Mouse (Mus musculus): ENCODE measurements around the gene Gm28308. TPM values are rescaled to one million over a fixed set of nuclear protein-coding genes. Genes with fewer than 3 reads are reported as not detected.

Gm28308 gene
- total and polyA plus RNA-seq, 3 experiments = not detected

DNA sequence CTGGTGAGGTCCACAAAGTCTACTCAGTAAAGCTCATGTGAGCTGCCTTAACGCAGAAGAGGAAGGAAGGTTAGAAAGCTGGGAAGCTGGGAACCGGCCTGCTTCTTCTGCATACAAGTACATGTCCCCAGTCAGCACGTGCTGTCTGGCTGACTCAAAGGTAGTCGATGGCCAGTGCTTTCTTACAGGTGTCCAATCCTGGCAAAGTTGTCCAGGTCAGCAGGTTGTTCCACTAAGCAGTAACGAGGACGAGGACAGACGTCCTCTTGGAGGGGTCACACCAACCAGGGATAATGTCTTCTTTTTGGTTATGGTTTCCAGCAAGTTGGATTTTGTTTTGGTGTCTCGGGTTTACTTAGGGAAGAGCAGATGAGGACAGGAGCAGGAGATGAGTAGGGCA lies 23.2 kb downstream of the Gm28308 start:
- H3K79me2 ChIP-seq (replicated peaks; ENCODE audit: control insufficient read depth, extremely low read depth, insufficient read depth, poor library complexity, severe bottlenecking) = no peaks in the 10 kb centered on the region
- H3K9ac ChIP-seq (ENCODE audit: insufficient read depth, low read depth) = no peak overlapping the region
- H3K4me1 ChIP-seq (ENCODE audit: control insufficient read depth in 1 of 2, insufficient read depth in 2 of 2) = peaks cover 0 to 13% of the 10 kb centered on the region in 2 experiments; a peak in 2 of 4 replicates
- H3K4me3 ChIP-seq (replicated peaks in 1 of 3; ENCODE audit: low read depth in 2 of 3, low read length in 2 of 3, poor library complexity in 1 of 3) = no peak overlapping the region
- H3K36me3 ChIP-seq (replicated peaks in 1 of 2; ENCODE audit: control insufficient read depth in 1 of 2, insufficient read depth in 1 of 2, low read length in 1 of 2) = peaks cover 0 to 2% of the 10 kb centered on the region in 2 experiments
- no peak for TF ChIP-seq ZNF384 (IDR thresholded peaks at IDR 0.05; ENCODE audit: low read depth, low read length)
- no peak for TF ChIP-seq POLR2AphosphoS2 (IDR thresholded peaks at IDR 0.05; ENCODE audit: low read depth, low read length)
- no peak for TF ChIP-seq BHLHE40 (IDR thresholded peaks at IDR 0.05; ENCODE audit: low read depth, low read length)
- H3K27ac ChIP-seq (ENCODE audit: insufficient read depth, low read depth) = no peak overlapping the region
- peaks cover 5% of the 10 kb centered on the region for H3K9me3 ChIP-seq (replicated peaks; ENCODE audit: low read length)
- in situ Hi-C loops (cut with MboI; ENCODE audit: low pct_ligation_motif_present, low pct_unique_long_range_greater_than_20kb, low sequenced_read_pairs) (no loop called here), dilution Hi-C loops (cut with MboI; ENCODE audit: extremely low pct_ligation_motif_present, extremely low pct_unique_long_range_greater_than_20kb, low sequenced_read_pairs) (no loop called here)
- H3K27me3 ChIP-seq (replicated peaks) = no peaks in the 10 kb centered on the region
- no peak for DNase-seq (ENCODE audit: extremely low read depth)
- no peak overlapping the region for H3K4me2 ChIP-seq (ENCODE audit: insufficient read depth, low read depth, poor library complexity, severe bottlenecking)

DNA sequence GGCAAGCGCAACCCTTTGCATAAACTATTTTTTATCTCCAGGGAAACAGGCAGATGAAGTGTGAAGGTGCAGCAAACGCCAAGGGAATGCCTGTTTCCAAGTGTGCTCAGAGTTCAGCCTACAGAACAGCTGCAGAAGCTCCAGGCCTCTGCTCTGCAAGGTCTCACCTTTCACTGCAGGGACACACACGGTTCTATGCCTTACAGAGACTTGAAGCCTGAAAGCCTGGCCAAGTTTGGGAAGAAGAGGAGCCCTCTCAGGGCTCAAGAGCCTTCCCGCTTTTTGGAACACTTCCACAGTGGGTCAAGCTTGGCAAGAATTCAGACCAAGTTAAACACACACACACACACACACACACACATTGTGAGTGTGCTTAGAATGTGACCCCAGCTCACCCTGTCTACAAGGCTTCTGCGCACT lies 24.0 kb downstream of the Gm28308 start:
- Histone ChIP-seq H3K9me3 (replicated peaks; ENCODE audit: low read length) (peaks cover 5% of the 10 kb centered on the region), H3K9ac (ENCODE audit: insufficient read depth, low read depth) (no peak overlapping the region), H3K27ac (ENCODE audit: insufficient read depth, low read depth) (no peak overlapping the region), H3K4me3 (replicated peaks in 1 of 3; ENCODE audit: low read depth in 2 of 3, low read length in 2 of 3, poor library complexity in 1 of 3) (no peak overlapping the region), H3K27me3 (replicated peaks) (no peaks in the 10 kb centered on the region), H3K79me2 (replicated peaks; ENCODE audit: control insufficient read depth, extremely low read depth, insufficient read depth, poor library complexity, severe bottlenecking) (no peaks in the 10 kb centered on the region), H3K36me3 (replicated peaks in 1 of 2; ENCODE audit: control insufficient read depth in 1 of 2, insufficient read depth in 1 of 2, low read length in 1 of 2) (peaks cover 0 to 2% of the 10 kb centered on the region in 2 experiments), H3K4me2 (ENCODE audit: insufficient read depth, low read depth, poor library complexity, severe bottlenecking) (no peak overlapping the region), H3K4me1 (ENCODE audit: control insufficient read depth in 1 of 2, insufficient read depth in 2 of 2) (peaks cover 0 to 13% of the 10 kb centered on the region in 2 experiments; a peak in 2 of 4 replicates)
- in situ Hi-C loops (cut with MboI; ENCODE audit: low pct_ligation_motif_present, low pct_unique_long_range_greater_than_20kb, low sequenced_read_pairs) = no loop called here
- no peak for DNase-seq (ENCODE audit: extremely low read depth)
- dilution Hi-C loops (cut with MboI; ENCODE audit: extremely low pct_ligation_motif_present, extremely low pct_unique_long_range_greater_than_20kb, low sequenced_read_pairs) = no loop called here
- TF ChIP-seq MYC (IDR thresholded peaks at IDR 0.05; ENCODE audit: low read depth, low read length) = no peak
- no peak for TF ChIP-seq MAFK (IDR thresholded peaks at IDR 0.05; ENCODE audit: insufficient replicate concordance, low read length)
- no peak for TF ChIP-seq CTCF (conservative IDR thresholded peaks at IDR 0.05 in 1 of 2, IDR thresholded peaks at IDR 0.05 in 1 of 2; ENCODE audit: low read depth in 2 of 2, low read length in 2 of 2)
- no peak for TF ChIP-seq USF1 (IDR thresholded peaks at IDR 0.05; ENCODE audit: low read depth, low read length)
- TF ChIP-seq POLR2A (IDR thresholded peaks at IDR 0.05; ENCODE audit: low read depth, low read length) = no peak
- no peak for TF ChIP-seq ETS1 (conservative IDR thresholded peaks at IDR 0.05; ENCODE audit: low read depth, low read length)
- no peak for TF ChIP-seq MAX (IDR thresholded peaks at IDR 0.05; ENCODE audit: low read length)
- no peak for TF ChIP-seq CHD2 (IDR thresholded peaks at IDR 0.05; ENCODE audit: low read length)
- no peak for TF ChIP-seq EP300 (IDR thresholded peaks at IDR 0.05; ENCODE audit: low read length)

- H3K9me3 ChIP-seq (replicated peaks; ENCODE audit: low read length) = no peaks in the 10 kb centered on the region
- H3K9ac ChIP-seq (ENCODE audit: insufficient read depth, low read depth) = no peak overlapping the region
- H3K27ac ChIP-seq (ENCODE audit: insufficient read depth, low read depth) = no peak overlapping the region
- peaks cover 0 to 2% of the 10 kb centered on the region in 2 experiments for H3K36me3 ChIP-seq (replicated peaks in 1 of 2; ENCODE audit: control insufficient read depth in 1 of 2, insufficient read depth in 1 of 2, low read length in 1 of 2)
- no peak for DNase-seq (ENCODE audit: extremely low read depth)
- H3K79me2 ChIP-seq (replicated peaks; ENCODE audit: control insufficient read depth, extremely low read depth, insufficient read depth, poor library complexity, severe bottlenecking) = no peaks in the 10 kb centered on the region
- in situ Hi-C loops (cut with MboI; ENCODE audit: low pct_ligation_motif_present, low pct_unique_long_range_greater_than_20kb, low sequenced_read_pairs) (no loop called here), dilution Hi-C loops (cut with MboI; ENCODE audit: extremely low pct_ligation_motif_present, extremely low pct_unique_long_range_greater_than_20kb, low sequenced_read_pairs) (no loop called here)
- H3K4me1 ChIP-seq (ENCODE audit: control insufficient read depth in 1 of 2, insufficient read depth in 2 of 2) = no peaks in the 10 kb centered on the region
- no peak for TF ChIP-seq MAZ (IDR thresholded peaks at IDR 0.05; ENCODE audit: low read depth, low read length)
- no peak for TF ChIP-seq MEF2A (IDR thresholded peaks at IDR 0.05; ENCODE audit: borderline replicate concordance, low read depth, low read length)
- TF ChIP-seq POLR2AphosphoS2 (IDR thresholded peaks at IDR 0.05; ENCODE audit: low read depth, low read length) = no peak
- TF ChIP-seq JUND (conservative IDR thresholded peaks at IDR 0.05; ENCODE audit: low read depth, low read length) = no peak
- TF ChIP-seq MXI1 (IDR thresholded peaks at IDR 0.05; ENCODE audit: low read depth, low read length) = no peak
- TF ChIP-seq CHD2 (IDR thresholded peaks at IDR 0.05; ENCODE audit: low read length) = no peak
- TF ChIP-seq HCFC1 (IDR thresholded peaks at IDR 0.05; ENCODE audit: low read depth, low read length) = no peak
- no peak for TF ChIP-seq SMC3 (IDR thresholded peaks at IDR 0.05; ENCODE audit: low read depth, low read length)
- no peak overlapping the region for H3K4me3 ChIP-seq (replicated peaks in 1 of 3; ENCODE audit: low read depth in 2 of 3, low read length in 2 of 3, poor library complexity in 1 of 3)
- H3K4me2 ChIP-seq (ENCODE audit: insufficient read depth, low read depth, poor library complexity, severe bottlenecking) = no peak overlapping the region
- H3K27me3 ChIP-seq (replicated peaks) = no peaks in the 10 kb centered on the region
These were observed 26.6 kb downstream of the Gm28308 start for GRCm38 (mm10) chr6:52186500-52186899.
